Mouse (Mus musculus) heart, embryonic 10.5 days (tissue): ENCODE data around the gene Atp5h. TPM values are rescaled to one million over a fixed set of nuclear protein-coding genes. Genes with fewer than 3 reads are reported as not detected.

Source experiments
- DNase-seq: peaks from one replicate; pipeline ENCODE4 v3.0.0-alpha.2; 2017; ENCODE audit warnings: low spot score
- H3K27ac ChIP-seq: fragments of 300-500 bp; sonication (generic); 2 replicates; pipeline ENCODE4 v1.5.1; 2016; ENCODE audit warnings: mild to moderate bottlenecking
- H3K27me3 ChIP-seq: fragments of 300-500 bp; sonication (generic); 2 replicates; pipeline ENCODE4 v1.6.1; 2016; ENCODE audit warnings: mild to moderate bottlenecking; ENCODE audit not compliant: poor library complexity, insufficient read depth, severe bottlenecking
- H3K36me3 ChIP-seq: fragments of 300-500 bp; sonication (generic); 2 replicates; pipeline ENCODE4 v1.6.1; 2016; ENCODE audit warnings: mild to moderate bottlenecking, moderate library complexity
- H3K4me1 ChIP-seq: fragments of 300-500 bp; sonication (generic); 2 replicates; pipeline ENCODE4 v1.6.1; 2016; ENCODE audit warnings: mild to moderate bottlenecking
- H3K4me3 ChIP-seq: fragments of 300-500 bp; sonication (generic); 2 replicates; pipeline ENCODE4 v1.5.1; 2016; ENCODE audit warnings: mild to moderate bottlenecking, moderate library complexity
- H3K9me3 ChIP-seq: fragments of 300-500 bp; sonication (generic); 2 replicates; pipeline ENCODE4 v1.6.1; 2016; ENCODE audit warnings: mild to moderate bottlenecking, moderate library complexity
- WGBS: fragments of 180-500 bp; shearing (Covaris S2); methylation state at CpG from one replicate; pipeline ENCODE4 v1.1.7; 2016; 5-methylcytosine and 5-hydroxymethylcytosine counted together
- microRNA-seq: library from miRNA; unstranded; fragments of <30 nt; microRNA quantifications from one replicate; pipeline ENCODE4, GENCODE M21; 2017
- polyA plus RNA-seq: library from polyadenylated mRNA; unstranded; fragments of >200 nt; fragmentation: Nextera tagmentation; extraction: Ambion mirVana; gene quantifications from 2 replicates; pipeline ENCODE4 v1.2.1, GENCODE M21; 2016

Atp5h gene
- polyA plus RNA-seq, 1 experiment from 2014 or later, result 1,131 TPM

DNA sequence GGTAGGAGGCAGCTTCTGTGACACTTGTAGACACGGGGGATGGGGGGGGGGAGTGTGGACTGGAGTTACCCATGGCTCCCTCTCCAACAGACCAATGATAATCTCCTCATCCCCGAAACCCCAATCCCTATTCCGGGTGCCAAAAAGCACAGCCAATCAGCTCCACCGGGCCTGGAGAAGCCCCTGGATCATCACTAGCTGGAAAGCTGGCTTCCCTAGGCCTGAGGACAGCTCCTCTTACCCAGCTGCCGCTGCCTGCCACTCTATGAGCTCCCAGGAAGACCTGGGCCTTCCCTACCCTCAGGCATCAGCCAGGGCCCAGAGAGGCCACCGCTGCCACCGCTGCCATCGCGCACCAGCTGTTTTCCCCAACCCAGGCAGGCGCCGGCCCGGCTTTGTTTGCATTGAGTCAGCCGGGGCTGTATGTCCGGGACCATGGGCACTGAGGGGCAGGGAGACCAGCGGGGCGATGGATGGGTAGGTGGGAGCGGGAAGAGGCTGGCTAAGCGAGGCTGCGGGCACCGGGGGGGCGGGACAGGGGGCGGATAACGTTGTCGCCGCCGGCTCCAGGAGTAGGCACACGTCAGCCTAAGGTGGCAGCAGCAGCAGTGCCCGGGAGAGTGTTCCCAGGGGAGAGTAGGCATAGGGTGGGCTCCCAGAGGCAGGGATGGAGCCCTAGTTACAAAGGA lies 52.9 kb downstream of the Atp5h start:
- H3K9me3 ChIP-seq, result no peaks in the 10 kb centered on the region
- no peaks in the 10 kb centered on the region for H3K36me3 ChIP-seq
- DNase-seq, result no peak
- peak overlapping the region; percentile 63 for H3K4me3 ChIP-seq
- H3K27ac ChIP-seq, result peak overlapping the region; percentile 60; the same call in 1 of the 2 replicates
- peaks cover 18% of the 10 kb centered on the region for H3K4me1 ChIP-seq
- H3K27me3 ChIP-seq, result peaks cover 80% of the 10 kb centered on the region
- WGBS, result 1% methylated on average over 28 of the region's 28 CpGs

GRCm38 (mm10) chr11:115366039-115366705 lies 53.6 kb downstream of the Atp5h start:
- WGBS, result 25% methylated on average over 7 of the region's 7 CpGs
- peak overlapping the region; percentile 63 for H3K4me3 ChIP-seq
- H3K27ac ChIP-seq, result no peak overlapping the region; the same call in 1 of the 2 replicates
- no peaks in the 10 kb centered on the region for H3K36me3 ChIP-seq
- peaks cover 78% of the 10 kb centered on the region for H3K27me3 ChIP-seq
- no peak for DNase-seq
- H3K4me1 ChIP-seq, result peaks cover 18% of the 10 kb centered on the region
- H3K9me3 ChIP-seq, result no peaks in the 10 kb centered on the region

Small RNA genes within 50 kb of the gene (microRNA-seq; reads per million reads assigned to microRNA genes)
- gene Mir3968, result not detected

Other genes with a start within 250 kb of the Atp5h start
- 9.6 TPM in 2 replicates for gene Tmem104, start 232.5 kb downstream of the Atp5h start, polyA plus RNA-seq
- gene Nat9, start 232.1 kb downstream of the Atp5h start, polyA plus RNA-seq, result 15.8 and 17.0 TPM in 2 replicates
- gene Grin2c, start 152.7 kb downstream of the Atp5h start, polyA plus RNA-seq, result 0.23 and 0.65 TPM in 2 replicates
- 14.3 and 16.5 TPM in 2 replicates for gene Fdxr, start 142.9 kb downstream of the Atp5h start, polyA plus RNA-seq
- gene Fads6, start 122.3 kb downstream of the Atp5h start, polyA plus RNA-seq, result 0.64 and 1.3 TPM in 2 replicates
- not detected in 2 replicates for gene Otop2, start 112.8 kb downstream of the Atp5h start, polyA plus RNA-seq
- gene Ush1g, start 97.9 kb downstream of the Atp5h start, polyA plus RNA-seq, result 0.26 and 0.34 TPM in 2 replicates
- gene Otop3, start 85.2 kb downstream of the Atp5h start, polyA plus RNA-seq, result 0.05 TPM in 1 of 2 replicates, not detected in the other
- 5.5 and 8.6 TPM in 2 replicates for gene Hid1, start 52.2 kb downstream of the Atp5h start, polyA plus RNA-seq
- gene Cdr2l, start 38.0 kb downstream of the Atp5h start, polyA plus RNA-seq, result 8.2 and 11.3 TPM in 2 replicates
- gene Mrpl58, start 16.2 kb downstream of the Atp5h start, polyA plus RNA-seq, result 184 and 202 TPM in 2 replicates
- gene Kctd2, start 166 bp upstream of the Atp5h start, polyA plus RNA-seq, result 12.3 and 13.3 TPM in 2 replicates
- 0.19 and 0.23 TPM in 2 replicates for gene Trim80, start 20.6 kb upstream of the Atp5h start, polyA plus RNA-seq
- gene Slc16a5, start 42.5 kb upstream of the Atp5h start, polyA plus RNA-seq, result 0.33 and 0.36 TPM in 2 replicates
- gene Armc7, start 55.7 kb upstream of the Atp5h start, polyA plus RNA-seq, result 5.4 and 7.6 TPM in 2 replicates
- 79.3 and 95.0 TPM in 2 replicates for gene Nt5c, start 71.9 kb upstream of the Atp5h start, polyA plus RNA-seq
- 451 and 471 TPM in 2 replicates for gene Jpt1, start 94.4 kb upstream of the Atp5h start, polyA plus RNA-seq
- gene Sumo2, start 116.3 kb upstream of the Atp5h start, polyA plus RNA-seq, result 713 and 931 TPM in 2 replicates
- gene Nup85, start 144.5 kb upstream of the Atp5h start, polyA plus RNA-seq, result 179 and 208 TPM in 2 replicates
- 105 and 108 TPM in 2 replicates for gene Mrps7, start 184.0 kb upstream of the Atp5h start, polyA plus RNA-seq
- 25.4 and 25.7 TPM in 2 replicates for gene Gga3, start 184.1 kb upstream of the Atp5h start, polyA plus RNA-seq
- 19.6 and 22.7 TPM in 2 replicates for gene Mif4gd, start 193.0 kb upstream of the Atp5h start, polyA plus RNA-seq
- 33.5 and 45.5 TPM in 2 replicates for gene Slc25a19, start 208.3 kb upstream of the Atp5h start, polyA plus RNA-seq